Mouse (Mus musculus) kidney, embryonic 16.5 days (tissue): ENCODE results near the gene Epha3. TPM values are rescaled to one million over a fixed set of nuclear protein-coding genes. Genes with fewer than 3 reads are reported as not detected.

Experiments
- ATAC-seq: fragments of 200-750 bp; cut with Nextera tagmentation; 2 replicates; pipeline ENCODE4 v1.8.0; 2017; ENCODE audit warnings: moderate TSS enrichment; ENCODE audit not compliant: low FRiP score, low TSS enrichment
- H3K27ac ChIP-seq: fragments of 300-500 bp; sonication (generic); 2 replicates; pipeline ENCODE4 v1.5.1; 2014; ENCODE audit warnings: low read length
- H3K27me3 ChIP-seq: fragments of 300-500 bp; sonication (generic); 2 replicates; pipeline ENCODE4 v1.6.1; 2014; ENCODE audit warnings: low read length, control low read depth, mixed read lengths; ENCODE audit not compliant: insufficient read depth
- H3K36me3 ChIP-seq: fragments of 300-500 bp; sonication (generic); 2 replicates; pipeline ENCODE4 v1.6.1; 2014; ENCODE audit warnings: low read length, control low read depth, mixed read lengths; ENCODE audit not compliant: insufficient read depth
- H3K4me1 ChIP-seq: fragments of 300-500 bp; sonication (generic); 2 replicates; pipeline ENCODE4 v1.6.1; 2014; ENCODE audit warnings: low read length, control low read depth, mixed read lengths; ENCODE audit not compliant: insufficient read depth
- H3K4me2 ChIP-seq: fragments of 300-500 bp; sonication (generic); replicated peaks from 2 replicates; pipeline ENCODE4 v1.6.1; 2014; ENCODE audit warnings: low read depth, low read length
- H3K4me3 ChIP-seq: fragments of 300-500 bp; sonication (generic); 2 replicates; pipeline ENCODE4 v1.5.1; 2014; ENCODE audit warnings: mild to moderate bottlenecking, low read length
- H3K9ac ChIP-seq: fragments of 300-500 bp; sonication (generic); replicated peaks from 2 replicates; pipeline ENCODE4 v1.6.1; 2014; ENCODE audit warnings: low read length
- H3K9me3 ChIP-seq: fragments of 300-500 bp; sonication (generic); 2 replicates; pipeline ENCODE4 v1.6.1; 2016; ENCODE audit warnings: low read length, control low read depth
- WGBS: fragments of 180-500 bp; shearing (Covaris S2); extraction: QIAGEN DNeasy Blood & Tissue Kit; methylation state at CpG from one replicate; pipeline ENCODE4 v1.1.7; 2014; 5-methylcytosine and 5-hydroxymethylcytosine counted together
- polyA plus RNA-seq: library from polyadenylated mRNA; unstranded; fragments of >200 nt; fragmentation: Nextera tagmentation; extraction: Ambion mirVana; gene quantifications from 2 replicates; pipeline ENCODE4 v1.2.1, GENCODE M21; 2015

Gene Epha3
- 15.8 and 16.1 TPM in 2 replicates for polyA plus RNA-seq

DNA sequence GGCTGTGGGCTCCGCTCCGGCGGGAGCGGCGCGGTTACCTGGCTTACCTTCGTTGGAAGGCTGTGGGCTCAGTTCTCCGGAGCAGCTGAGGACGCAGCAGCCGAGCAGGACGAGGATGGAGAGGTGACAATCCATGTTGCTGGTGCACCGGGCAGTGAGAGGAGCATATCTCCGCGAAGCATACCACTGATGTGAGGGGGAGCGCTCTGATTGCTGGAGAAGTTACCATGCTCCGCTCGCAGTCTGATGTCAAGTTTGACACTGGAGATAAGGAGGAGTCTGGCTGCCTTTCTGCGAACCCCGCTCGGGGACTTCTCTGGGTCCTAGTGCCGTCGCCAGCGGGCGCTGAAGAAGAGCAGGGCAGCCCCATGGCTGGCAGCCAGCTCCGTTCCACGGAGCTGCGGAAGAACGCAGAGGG, at the start of gene Epha3:
TSS of gene Epha3 (minus strand) at position 263 of the 418 bp plus-strand sequence.
- Histone ChIP-seq H3K9me3 (no peaks in the 10 kb centered on the region), H3K27me3 (peaks cover 13% of the 10 kb centered on the region), H3K4me1 (0 out of 2 replicates have a peak, but pooled peaks cover 7% of the 10 kb centered on the region), H3K27ac (no peak within 1 kb of the TSS), H3K36me3 (no peaks in the 10 kb centered on the region), H3K9ac (peak within 1 kb of the TSS; percentile 60), H3K4me2 (peak within 1 kb of the TSS; percentile 91), H3K4me3 (peak within 1 kb of the TSS; percentile 63)
- ATAC-seq: peak; percentile 93
- WGBS: 0% methylated on average over 28 of the region's 28 CpGs

DNA sequence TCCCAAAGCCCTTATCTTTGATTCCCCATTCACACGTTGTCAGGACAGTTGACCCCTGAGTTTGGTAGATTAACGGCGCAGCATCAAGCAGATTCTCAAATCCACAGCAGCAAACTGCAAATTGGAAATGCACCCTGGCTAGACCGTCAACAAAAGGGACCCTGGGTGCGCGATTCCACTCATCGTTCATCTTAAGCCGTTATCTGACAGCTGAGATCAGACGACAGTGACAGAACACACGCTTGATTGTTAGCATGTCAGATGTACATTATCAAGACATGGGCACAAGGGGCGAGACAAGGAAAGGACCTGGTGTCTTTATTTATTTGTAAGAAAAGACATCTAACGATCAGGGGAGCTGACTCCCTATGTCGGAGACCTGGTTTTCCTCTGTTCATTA, 39.5 kb upstream of the Epha3 start:
- ATAC-seq: no peak
- no peak overlapping the region for H3K27ac ChIP-seq
- H3K4me2 ChIP-seq: no peak overlapping the region
- H3K36me3 ChIP-seq: no peaks in the 10 kb centered on the region
- 72% methylated on average over 13 of the region's 13 CpGs for WGBS
- no peaks in the 10 kb centered on the region for H3K9me3 ChIP-seq
- no peak overlapping the region for H3K4me3 ChIP-seq
- no peaks in the 10 kb centered on the region for H3K27me3 ChIP-seq
- no peaks in the 10 kb centered on the region for H3K4me1 ChIP-seq
- H3K9ac ChIP-seq: no peak overlapping the region

DNA sequence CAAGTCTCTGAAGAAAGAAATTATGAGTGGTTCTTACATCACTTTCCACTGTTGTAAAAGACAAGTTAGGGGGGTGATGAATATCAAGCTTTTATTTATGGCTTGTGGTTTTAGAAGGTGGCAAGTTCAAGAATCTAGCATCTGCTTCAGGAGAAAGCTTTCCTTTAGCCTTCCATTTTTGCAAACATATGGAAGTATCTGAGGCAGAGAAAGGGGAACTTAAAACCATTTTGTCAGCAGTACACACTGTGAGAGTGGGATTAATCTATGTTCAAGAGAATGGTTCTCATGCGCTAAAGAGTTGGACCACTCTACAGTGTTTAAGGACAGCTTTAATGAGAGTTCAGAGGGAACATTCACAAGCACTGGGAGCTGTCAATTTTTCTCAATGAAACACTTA, 17.2 kb upstream of the Epha3 start:
- 87% methylated on average over 1 of the region's 1 CpGs for WGBS
- Histone ChIP-seq H3K27ac (no peak overlapping the region), H3K4me1 (no peaks in the 10 kb centered on the region), H3K36me3 (no peaks in the 10 kb centered on the region), H3K9me3 (no peaks in the 10 kb centered on the region), H3K9ac (no peak overlapping the region), H3K4me3 (no peak overlapping the region), H3K27me3 (no peaks in the 10 kb centered on the region), H3K4me2 (no peak overlapping the region)
- ATAC-seq: no peak

- 7% methylated on average over 7 of the region's 7 CpGs for WGBS
- H3K4me1 ChIP-seq: no peaks in the 10 kb centered on the region
- ATAC-seq: no peak
- H3K9ac ChIP-seq: no peak overlapping the region
- no peaks in the 10 kb centered on the region for H3K9me3 ChIP-seq
- no peaks in the 10 kb centered on the region; the same call in 1 of the 2 replicates for H3K27me3 ChIP-seq
- H3K4me3 ChIP-seq: no peak overlapping the region
- no peak overlapping the region for H3K4me2 ChIP-seq
- H3K27ac ChIP-seq: no peak overlapping the region
- no peaks in the 10 kb centered on the region for H3K36me3 ChIP-seq
Measured at GRCm38 (mm10) chr16:63872313-63872712, 8.3 kb upstream of the Epha3 start.

GRCm38 (mm10) chr16:63864463-63864976, 545 bp upstream of the Epha3 start:
- WGBS: 27% methylated on average over 7 of the region's 7 CpGs
- no peaks in the 10 kb centered on the region for H3K36me3 ChIP-seq
- H3K27ac ChIP-seq: no peak overlapping the region
- peaks cover 13% of the 10 kb centered on the region for H3K27me3 ChIP-seq
- H3K9ac ChIP-seq: peak overlapping the region; percentile 60; the same call in 1 of the 2 replicates
- no peak for ATAC-seq
- peak overlapping the region; percentile 91 for H3K4me2 ChIP-seq
- 0 out of 2 replicates have a peak, but pooled peaks cover 7% of the 10 kb centered on the region for H3K4me1 ChIP-seq
- H3K4me3 ChIP-seq: peak overlapping the region; percentile 63
- no peaks in the 10 kb centered on the region for H3K9me3 ChIP-seq

DNA sequence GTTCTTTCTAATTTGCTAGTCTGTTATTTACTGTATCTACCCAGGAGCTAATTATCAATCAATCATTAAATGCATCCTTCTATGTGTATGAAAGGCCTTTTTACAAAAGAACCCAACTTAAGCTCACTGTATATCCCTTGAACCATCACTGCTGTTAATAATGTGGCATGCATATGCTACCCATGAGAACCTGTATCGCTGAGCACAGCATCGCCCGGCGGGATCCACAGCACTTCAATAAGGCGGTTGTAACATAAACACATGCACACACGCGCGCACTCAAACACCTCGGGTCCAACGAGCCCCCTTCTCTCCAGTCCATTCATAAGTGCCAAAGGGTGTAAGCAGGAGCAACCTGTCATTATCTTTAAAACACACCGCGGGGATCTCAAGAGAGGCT, 794 bp downstream of the Epha3 start:
- Histone ChIP-seq H3K9me3 (no peaks in the 10 kb centered on the region), H3K4me2 (peak overlapping the region; percentile 91), H3K4me3 (peak overlapping the region; percentile 63), H3K4me1 (0 out of 2 replicates have a peak, but pooled peaks cover 7% of the 10 kb centered on the region), H3K36me3 (no peaks in the 10 kb centered on the region), H3K27ac (no peak overlapping the region), H3K9ac (0 out of 2 replicates have a peak overlapping the region, but pooled peaks have one; percentile 50), H3K27me3 (peaks cover 13% of the 10 kb centered on the region)
- ATAC-seq: no peak; the same call in 1 of the 2 replicates
- 5% methylated on average over 12 of the region's 12 CpGs for WGBS

- WGBS: 2% methylated on average over 11 of the region's 11 CpGs
- H3K4me2 ChIP-seq: peak overlapping the region; percentile 80
- H3K4me1 ChIP-seq: peaks cover 5% of the 10 kb centered on the region; the same call in 1 of the 2 replicates
- H3K9me3 ChIP-seq: no peaks in the 10 kb centered on the region
- peak overlapping the region; percentile 67 for H3K27ac ChIP-seq
- H3K9ac ChIP-seq: peak overlapping the region; percentile 78
- no peaks in the 10 kb centered on the region for H3K36me3 ChIP-seq
- peak overlapping the region; percentile 66 for H3K4me3 ChIP-seq
- peak; percentile 52 for ATAC-seq
- 0 out of 2 replicates have a peak, but pooled peaks cover 3% of the 10 kb centered on the region for H3K27me3 ChIP-seq
Measured at GRCm38 (mm10) chr16:63857561-63857960, 6.4 kb downstream of the Epha3 start.

DNA sequence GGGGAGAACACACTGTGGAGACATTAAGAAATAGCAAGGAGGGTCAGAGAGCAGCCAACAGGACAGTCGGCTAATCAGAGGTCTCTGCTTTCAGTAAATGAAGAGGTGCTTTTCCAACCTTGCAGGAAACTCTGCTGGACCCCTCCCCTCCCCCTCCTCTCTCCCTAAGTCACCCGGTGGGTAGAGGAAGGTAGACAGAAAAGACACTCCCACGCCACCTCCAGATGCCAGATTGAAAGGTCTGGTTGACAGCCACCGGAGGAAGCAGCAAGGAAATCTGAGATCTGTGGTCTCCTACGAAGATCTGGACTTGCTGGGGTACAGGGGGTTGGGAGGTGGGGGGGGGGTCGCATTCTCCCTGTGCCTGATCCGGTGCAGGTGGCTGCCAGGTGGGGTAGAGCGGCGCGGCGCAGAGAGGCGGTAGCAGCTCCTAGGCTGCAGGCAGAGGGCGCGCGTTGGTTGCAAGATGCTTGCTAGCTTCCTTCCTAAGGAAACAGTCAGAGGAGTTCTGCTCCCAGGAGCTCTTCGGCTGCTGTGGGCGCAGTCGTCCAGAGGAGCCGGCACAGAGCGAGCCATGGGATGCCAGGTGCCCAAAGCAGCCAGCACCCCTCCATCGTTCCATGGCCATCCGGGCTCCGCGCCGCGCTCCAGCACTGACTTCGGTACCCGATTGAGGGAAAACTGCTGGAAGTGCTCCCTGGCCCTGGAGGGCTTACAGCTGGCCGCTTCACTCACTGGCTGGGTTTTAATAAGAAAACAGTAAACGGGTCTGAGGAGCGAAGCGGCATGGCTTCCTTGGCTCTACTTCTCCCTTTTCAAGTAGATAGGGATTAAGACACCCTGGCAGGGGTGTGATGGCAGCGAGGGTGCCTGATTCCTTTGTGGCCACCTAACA, 7.1 kb downstream of the Epha3 start:
- peak overlapping the region; percentile 66 for H3K4me3 ChIP-seq
- peak overlapping the region; percentile 67 for H3K27ac ChIP-seq
- peak overlapping the region; percentile 80 for H3K4me2 ChIP-seq
- no peaks in the 10 kb centered on the region for H3K36me3 ChIP-seq
- peak; percentile 98 for ATAC-seq
- H3K4me1 ChIP-seq: peaks cover 5% of the 10 kb centered on the region; the same call in 1 of the 2 replicates
- H3K9me3 ChIP-seq: no peaks in the 10 kb centered on the region
- WGBS: 1% methylated on average over 33 of the region's 33 CpGs
- H3K27me3 ChIP-seq: 0 out of 2 replicates have a peak, but pooled peaks cover 3% of the 10 kb centered on the region
- H3K9ac ChIP-seq: peak overlapping the region; percentile 78

DNA sequence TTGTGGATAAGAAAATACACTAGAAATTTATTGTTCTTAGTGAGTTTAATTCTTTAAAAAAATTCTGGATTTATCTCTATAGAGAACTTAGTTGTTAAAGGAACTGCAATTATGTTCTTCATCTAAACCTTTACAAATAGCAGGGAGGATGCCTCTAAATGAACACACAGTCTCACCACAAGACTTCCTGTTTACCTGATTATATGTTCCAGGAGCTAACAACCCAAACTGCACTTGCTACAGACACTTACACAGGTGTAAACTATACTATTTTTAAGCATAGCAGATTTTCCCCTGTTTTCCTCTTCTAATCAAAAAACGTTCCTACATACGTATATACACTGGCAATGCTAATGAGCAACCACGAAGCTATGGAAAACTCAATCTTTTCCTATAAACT, 13.7 kb downstream of the Epha3 start:
- H3K27me3 ChIP-seq: no peaks in the 10 kb centered on the region
- H3K9me3 ChIP-seq: no peaks in the 10 kb centered on the region
- WGBS: 95% methylated on average over 3 of the region's 3 CpGs
- no peak overlapping the region for H3K27ac ChIP-seq
- no peak overlapping the region for H3K4me3 ChIP-seq
- ATAC-seq: no peak
- H3K4me2 ChIP-seq: no peak overlapping the region
- no peak overlapping the region for H3K9ac ChIP-seq
- no peaks in the 10 kb centered on the region for H3K4me1 ChIP-seq
- no peaks in the 10 kb centered on the region for H3K36me3 ChIP-seq
